Mouse (Mus musculus): ENCODE results near the gene Camk1g.
A peak's percentile ranks its signal among the peaks of the same experiment; 100 is the strongest.

Camk1g gene

DNA sequence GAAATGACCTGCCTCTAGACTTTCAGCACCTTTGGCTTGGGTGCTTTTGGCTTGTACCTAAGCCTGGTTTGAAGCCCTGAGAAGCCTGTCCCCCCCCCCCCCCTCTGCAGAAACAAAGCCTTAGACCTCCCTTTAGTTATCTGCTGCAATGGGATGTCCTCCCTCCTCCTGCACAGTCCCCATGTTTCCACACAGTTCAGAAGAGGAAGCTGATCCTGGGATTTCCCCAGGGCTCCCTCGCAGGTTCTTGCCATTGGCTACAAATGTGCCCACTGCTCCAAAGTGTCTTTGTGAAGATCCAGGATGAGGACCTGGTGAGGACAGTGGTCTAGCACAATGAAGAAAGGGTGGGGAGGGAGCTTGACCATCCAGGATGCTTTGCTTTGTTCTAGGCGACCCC is 67.0 kb downstream of the Camk1g start:
- DNase-seq (ENCODE audit: low spot score in 2 of 2): no peak

DNA sequence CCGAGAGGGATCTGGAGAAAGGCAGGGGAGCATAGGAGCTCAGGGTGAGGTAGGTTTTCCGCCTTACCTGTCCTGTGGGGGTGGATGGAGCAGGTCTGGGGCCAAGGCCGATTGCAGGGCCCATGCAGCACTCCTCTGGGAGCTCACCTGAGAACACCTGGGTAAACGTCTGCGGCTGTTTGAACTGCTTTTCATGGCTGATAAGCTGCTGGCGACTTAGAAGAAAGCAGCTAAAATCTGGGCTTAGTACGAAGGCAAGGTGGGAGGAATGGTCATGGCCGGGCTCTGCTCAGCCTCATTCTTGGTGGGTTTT is 68.0 kb downstream of the Camk1g start:
- DNase-seq (ENCODE audit: low spot score in 2 of 2): no peak

DNA sequence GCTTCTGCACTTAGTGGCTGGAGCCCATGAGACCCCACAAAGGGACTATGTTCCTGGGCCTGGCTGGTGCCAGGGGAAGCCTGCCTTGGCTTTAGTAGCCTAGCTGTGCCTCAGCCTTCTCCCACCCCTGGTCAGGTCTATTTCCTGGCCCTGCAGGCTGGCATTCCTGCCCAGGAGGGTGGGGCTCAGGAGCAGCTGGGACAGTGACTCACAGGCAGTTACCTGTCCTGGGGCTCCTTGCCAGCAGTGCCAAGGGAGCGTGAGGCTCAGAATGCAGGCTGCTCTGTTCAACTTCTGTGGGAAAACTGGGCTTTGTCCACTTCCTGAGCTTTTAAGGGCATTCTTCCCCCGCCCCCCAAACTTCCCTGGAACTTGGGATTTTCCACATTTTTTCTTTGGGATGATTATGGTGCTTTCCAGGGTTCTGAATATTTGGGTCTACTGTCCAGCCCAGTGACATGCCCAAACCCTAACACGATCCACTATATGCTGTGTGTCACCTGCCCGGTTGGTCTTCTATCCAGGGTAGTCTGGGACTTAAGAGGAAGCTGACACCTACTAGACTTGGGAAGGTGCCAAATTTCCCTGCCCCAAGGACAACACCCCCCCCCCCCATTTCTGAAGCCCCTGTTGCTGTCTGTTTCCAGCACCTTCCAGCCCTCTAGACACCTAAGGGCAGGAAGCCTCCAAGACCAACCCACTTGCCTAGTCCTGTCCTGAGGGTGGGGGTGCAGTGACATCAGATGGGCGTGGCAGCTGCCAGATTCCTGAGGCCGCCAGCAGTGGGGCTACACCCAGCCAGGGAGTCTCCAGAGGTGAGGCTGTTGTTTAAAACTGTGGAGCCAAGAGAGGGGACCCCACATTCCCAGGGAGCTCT is 68.6 kb downstream of the Camk1g start:
- DNase-seq (ENCODE audit: low spot score in 2 of 2): peak; percentile 59 to 66

DNA sequence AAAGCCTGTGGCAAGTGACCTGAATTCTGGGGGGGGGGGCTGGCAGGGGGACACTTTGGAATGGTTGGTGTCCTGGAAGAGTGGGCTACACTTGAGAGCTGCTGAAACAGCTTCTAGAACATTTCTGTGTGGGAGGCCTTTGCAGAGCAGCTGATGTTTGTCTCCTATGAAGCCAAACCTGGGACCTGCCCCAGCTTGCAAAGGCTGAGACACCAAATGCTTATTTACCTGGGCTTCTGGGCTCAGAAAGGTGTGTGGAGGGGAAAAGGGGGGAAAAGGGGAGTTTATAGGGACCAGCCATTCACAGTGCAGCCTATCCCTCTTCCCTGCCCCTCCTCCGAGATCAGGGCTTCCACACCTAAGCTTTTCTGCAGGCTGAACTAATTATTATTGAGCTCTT is 70.1 kb downstream of the Camk1g start:
- DNase-seq (ENCODE audit: low spot score in 2 of 2): no peak

DNA sequence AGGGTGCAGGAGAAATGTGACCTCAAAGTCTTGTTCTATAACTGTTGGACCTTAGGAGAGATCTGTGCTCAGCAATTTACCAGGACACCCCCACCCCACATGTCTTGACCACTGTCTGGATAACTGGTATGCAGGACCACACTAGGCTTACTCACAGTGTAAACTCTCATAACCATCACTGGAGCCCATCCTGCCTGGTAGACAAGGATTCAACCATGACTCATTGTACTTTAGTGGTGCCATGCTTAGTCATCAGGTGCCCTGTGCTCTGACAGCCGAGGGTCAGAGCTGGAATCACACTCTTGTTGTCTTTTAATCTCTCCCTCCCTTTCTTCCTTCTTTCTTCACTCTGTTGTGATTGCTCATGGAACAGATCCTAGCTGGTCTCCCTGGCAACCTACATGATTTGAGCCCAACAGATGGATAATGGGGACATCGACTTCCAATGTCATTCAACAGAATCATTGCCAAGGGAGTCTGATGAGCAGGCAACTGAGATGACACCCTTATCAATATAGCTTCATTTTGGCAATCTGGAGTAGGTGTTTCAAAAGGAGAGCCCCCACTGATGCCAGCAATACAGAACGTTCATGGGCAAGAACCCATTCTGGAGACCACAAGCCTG is 71.8 kb downstream of the Camk1g start:
- DNase-seq (ENCODE audit: low spot score in 2 of 2): no peak
